Mouse (Mus musculus): ENCODE measurements around the gene Dcun1d4. TPM values are rescaled to one million over a fixed set of nuclear protein-coding genes. Genes with fewer than 3 reads are reported as not detected.

Dcun1d4 gene
- polyA plus RNA-seq, 1 experiment from 2014 or later = 22.6 TPM

GRCm38 (mm10) chr5:73512241-73512640 is 31.4 kb downstream of the Dcun1d4 start:
- Histone ChIP-seq H3K4me1 (ENCODE audit: control insufficient read depth, insufficient read depth, low read length) (peaks cover 16% of the 10 kb centered on the region), H3K4me3 (ENCODE audit: low read depth, low read length) (no peak overlapping the region), H3K9ac (ENCODE audit: low read depth, low read length) (no peak overlapping the region), H3K36me3 (ENCODE audit: control insufficient read depth, insufficient read depth, low read length) (peaks cover 4% of the 10 kb centered on the region), H3K4me2 (no peak overlapping the region), H3K27ac (ENCODE audit: low read depth, low read length) (no peak overlapping the region), H3K27me3 (ENCODE audit: control insufficient read depth, insufficient read depth, low read length) (no peaks in the 10 kb centered on the region), H3K9me3 (replicated peaks; ENCODE audit: control insufficient read depth, low read length) (no peaks in the 10 kb centered on the region)
- WGBS (ENCODE audit: insufficient replicate concordance) = 90% methylated on average over 1 of the region's 1 CpGs
- no peak for ATAC-seq (replicated peaks; ENCODE audit: insufficient number of reproducible peaks, low FRiP score, low TSS enrichment)

GRCm38 (mm10) chr5:73512661-73513060 is 31.9 kb downstream of the Dcun1d4 start:
- Histone ChIP-seq H3K9me3 (replicated peaks; ENCODE audit: control insufficient read depth, low read length) (no peaks in the 10 kb centered on the region), H3K27ac (ENCODE audit: low read depth, low read length) (no peak overlapping the region), H3K4me2 (no peak overlapping the region), H3K9ac (ENCODE audit: low read depth, low read length) (no peak overlapping the region), H3K4me3 (ENCODE audit: low read depth, low read length) (no peak overlapping the region), H3K27me3 (ENCODE audit: control insufficient read depth, insufficient read depth, low read length) (no peaks in the 10 kb centered on the region), H3K4me1 (ENCODE audit: control insufficient read depth, insufficient read depth, low read length) (peaks cover 16% of the 10 kb centered on the region), H3K36me3 (ENCODE audit: control insufficient read depth, insufficient read depth, low read length) (peaks cover 4% of the 10 kb centered on the region)
- 88% methylated on average over 9 of the region's 9 CpGs for WGBS (ENCODE audit: insufficient replicate concordance)
- ATAC-seq (replicated peaks; ENCODE audit: insufficient number of reproducible peaks, low FRiP score, low TSS enrichment) = no peak

GRCm38 (mm10) chr5:73514202-73514601 is 33.4 kb downstream of the Dcun1d4 start:
- Histone ChIP-seq H3K9me3 (replicated peaks; ENCODE audit: control insufficient read depth, low read length) (no peaks in the 10 kb centered on the region), H3K27ac (ENCODE audit: low read depth, low read length) (no peak overlapping the region), H3K27me3 (ENCODE audit: control insufficient read depth, insufficient read depth, low read length) (no peaks in the 10 kb centered on the region), H3K36me3 (ENCODE audit: control insufficient read depth, insufficient read depth, low read length) (peaks cover 4% of the 10 kb centered on the region), H3K4me1 (ENCODE audit: control insufficient read depth, insufficient read depth, low read length) (peaks cover 16% of the 10 kb centered on the region), H3K4me3 (ENCODE audit: low read depth, low read length) (no peak overlapping the region), H3K4me2 (no peak overlapping the region), H3K9ac (ENCODE audit: low read depth, low read length) (no peak overlapping the region)
- no peak for ATAC-seq (replicated peaks; ENCODE audit: insufficient number of reproducible peaks, low FRiP score, low TSS enrichment)
- WGBS (ENCODE audit: insufficient replicate concordance) = 91% methylated on average over 2 of the region's 2 CpGs

- no peaks in the 10 kb centered on the region for H3K9me3 ChIP-seq (replicated peaks; ENCODE audit: control insufficient read depth, low read length)
- H3K4me3 ChIP-seq (ENCODE audit: low read depth, low read length) = no peak overlapping the region
- peaks cover 4% of the 10 kb centered on the region for H3K36me3 ChIP-seq (ENCODE audit: control insufficient read depth, insufficient read depth, low read length)
- H3K27ac ChIP-seq (ENCODE audit: low read depth, low read length) = no peak overlapping the region
- no peak overlapping the region for H3K9ac ChIP-seq (ENCODE audit: low read depth, low read length)
- no peak overlapping the region for H3K4me2 ChIP-seq
- no peak for ATAC-seq (replicated peaks; ENCODE audit: insufficient number of reproducible peaks, low FRiP score, low TSS enrichment)
- H3K4me1 ChIP-seq (ENCODE audit: control insufficient read depth, insufficient read depth, low read length) = no peaks in the 10 kb centered on the region
- H3K27me3 ChIP-seq (ENCODE audit: control insufficient read depth, insufficient read depth, low read length) = no peaks in the 10 kb centered on the region
- WGBS (ENCODE audit: insufficient replicate concordance) = 84% methylated on average over 5 of the region's 5 CpGs
Observed at GRCm38 (mm10) chr5:73517299-73517698, 36.5 kb downstream of the Dcun1d4 start.

GRCm38 (mm10) chr5:73518424-73519211 is 37.8 kb downstream of the Dcun1d4 start:
- Histone ChIP-seq H3K4me3 (ENCODE audit: low read depth, low read length) (no peak overlapping the region), H3K4me2 (no peak overlapping the region), H3K36me3 (ENCODE audit: control insufficient read depth, insufficient read depth, low read length) (peaks cover 4% of the 10 kb centered on the region), H3K27me3 (ENCODE audit: control insufficient read depth, insufficient read depth, low read length) (no peaks in the 10 kb centered on the region), H3K4me1 (ENCODE audit: control insufficient read depth, insufficient read depth, low read length) (peaks cover 3% of the 10 kb centered on the region; the same call in 1 of the 2 replicates), H3K27ac (ENCODE audit: low read depth, low read length) (no peak overlapping the region), H3K9me3 (replicated peaks; ENCODE audit: control insufficient read depth, low read length) (no peaks in the 10 kb centered on the region), H3K9ac (ENCODE audit: low read depth, low read length) (no peak overlapping the region)
- ATAC-seq (replicated peaks; ENCODE audit: insufficient number of reproducible peaks, low FRiP score, low TSS enrichment) = no peak
- WGBS (ENCODE audit: insufficient replicate concordance) = 89% methylated on average over 8 of the region's 8 CpGs

GRCm38 (mm10) chr5:73520787-73521186 is 40.0 kb downstream of the Dcun1d4 start:
- H3K4me2 ChIP-seq = no peak overlapping the region
- H3K9ac ChIP-seq (ENCODE audit: low read depth, low read length) = no peak overlapping the region
- ATAC-seq (replicated peaks; ENCODE audit: insufficient number of reproducible peaks, low FRiP score, low TSS enrichment) = no peak
- H3K4me3 ChIP-seq (ENCODE audit: low read depth, low read length) = no peak overlapping the region
- H3K4me1 ChIP-seq (ENCODE audit: control insufficient read depth, insufficient read depth, low read length) = peaks cover 7% of the 10 kb centered on the region; the same call in 1 of the 2 replicates
- no peaks in the 10 kb centered on the region; the same call in 1 of the 2 replicates for H3K36me3 ChIP-seq (ENCODE audit: control insufficient read depth, insufficient read depth, low read length)
- WGBS (ENCODE audit: insufficient replicate concordance) = 81% methylated on average over 4 of the region's 4 CpGs
- H3K27ac ChIP-seq (ENCODE audit: low read depth, low read length) = no peak overlapping the region
- no peaks in the 10 kb centered on the region for H3K9me3 ChIP-seq (replicated peaks; ENCODE audit: control insufficient read depth, low read length)
- H3K27me3 ChIP-seq (ENCODE audit: control insufficient read depth, insufficient read depth, low read length) = no peaks in the 10 kb centered on the region

GRCm38 (mm10) chr5:73523227-73523626 is 42.4 kb downstream of the Dcun1d4 start:
- Histone ChIP-seq H3K4me3 (ENCODE audit: low read depth, low read length) (no peak overlapping the region), H3K36me3 (ENCODE audit: control insufficient read depth, insufficient read depth, low read length) (peaks cover 6% of the 10 kb centered on the region), H3K4me1 (ENCODE audit: control insufficient read depth, insufficient read depth, low read length) (peaks cover 7% of the 10 kb centered on the region; the same call in 1 of the 2 replicates), H3K9me3 (replicated peaks; ENCODE audit: control insufficient read depth, low read length) (no peaks in the 10 kb centered on the region), H3K27me3 (ENCODE audit: control insufficient read depth, insufficient read depth, low read length) (no peaks in the 10 kb centered on the region), H3K27ac (ENCODE audit: low read depth, low read length) (no peak overlapping the region), H3K9ac (ENCODE audit: low read depth, low read length) (no peak overlapping the region), H3K4me2 (no peak overlapping the region)
- ATAC-seq (replicated peaks; ENCODE audit: insufficient number of reproducible peaks, low FRiP score, low TSS enrichment) = no peak
- WGBS (ENCODE audit: insufficient replicate concordance) = 54% methylated on average over 10 of the region's 10 CpGs

GRCm38 (mm10) chr5:73524300-73525000 is 43.6 kb downstream of the Dcun1d4 start:
- H3K27ac ChIP-seq (ENCODE audit: low read depth, low read length) = no peak overlapping the region
- WGBS (ENCODE audit: insufficient replicate concordance) = 70% methylated on average over 4 of the region's 4 CpGs
- no peak for ATAC-seq (replicated peaks; ENCODE audit: insufficient number of reproducible peaks, low FRiP score, low TSS enrichment)

More at GRCm38 (mm10) chr5:73524300-73525000, 43.6 kb downstream of the Dcun1d4 start:
- no peak overlapping the region for H3K9ac ChIP-seq (ENCODE audit: low read depth, low read length)
- H3K4me3 ChIP-seq (ENCODE audit: low read depth, low read length) = no peak overlapping the region
- no peak overlapping the region for H3K4me2 ChIP-seq
- H3K4me1 ChIP-seq (ENCODE audit: control insufficient read depth, insufficient read depth, low read length) = peaks cover 7% of the 10 kb centered on the region; the same call in 1 of the 2 replicates
- no peaks in the 10 kb centered on the region for H3K9me3 ChIP-seq (replicated peaks; ENCODE audit: control insufficient read depth, low read length)
- H3K36me3 ChIP-seq (ENCODE audit: control insufficient read depth, insufficient read depth, low read length) = peaks cover 6% of the 10 kb centered on the region
- H3K27me3 ChIP-seq (ENCODE audit: control insufficient read depth, insufficient read depth, low read length) = no peaks in the 10 kb centered on the region
